Mouse (Mus musculus): ENCODE data around the gene Kcnk5. TPM values are rescaled to one million over a fixed set of nuclear protein-coding genes. Genes with fewer than 3 reads are reported as not detected.

Kcnk5 gene
- total and polyA plus RNA-seq, 3 experiments = 9.3 to 10.9 TPM; not detected in 1

GRCm38 (mm10) chr14:20162686-20163085 is 18.9 kb downstream of the Kcnk5 start:
- H3K36me3 ChIP-seq (ENCODE audit: control insufficient read depth in 1 of 2, insufficient read depth in 2 of 2, low read length in 2 of 2) = no peaks in the 10 kb centered on the region
- 0 out of 2 replicates have a peak, but pooled peaks cover 2% of the 10 kb centered on the region for H3K79me2 ChIP-seq (ENCODE audit: control insufficient read depth, insufficient read depth, low read length, poor library complexity)
- no peak overlapping the region for H3K4me3 ChIP-seq (ENCODE audit: control insufficient read depth in 1 of 2, insufficient read depth in 1 of 2, low read depth in 2 of 2, low read length in 2 of 2)
- H3K4me1 ChIP-seq (ENCODE audit: control insufficient read depth in 1 of 2, insufficient read depth in 2 of 2, low read length in 2 of 2) = no peaks in the 10 kb centered on the region
- no peak overlapping the region for H3K9ac ChIP-seq (ENCODE audit: control insufficient read depth, low read depth, low read length, poor library complexity, severe bottlenecking)
- DNase-seq (ENCODE audit: low read depth, low spot score) = no peak
- H3K27me3 ChIP-seq (ENCODE audit: control insufficient read depth in 1 of 2, insufficient read depth in 2 of 2, low read length in 2 of 2) = no peaks in the 10 kb centered on the region
- TF ChIP-seq E2F4 (IDR thresholded peaks at IDR 0.05; ENCODE audit: borderline replicate concordance, low read depth, low read length) (no peak), KAT2A (conservative IDR thresholded peaks at IDR 0.05; ENCODE audit: low read depth, low read length) (no peak), UBTF (IDR thresholded peaks at IDR 0.05; ENCODE audit: borderline replicate concordance, insufficient read depth, low read depth, low read length) (no peak), POLR2AphosphoS2 (IDR thresholded peaks at IDR 0.05; ENCODE audit: low read length) (no peak), ZMIZ1 (IDR thresholded peaks at IDR 0.05; ENCODE audit: low read depth, low read length) (no peak), HCFC1 (IDR thresholded peaks at IDR 0.05; ENCODE audit: low read depth, low read length) (no peak), GATA1 (IDR thresholded peaks at IDR 0.05; ENCODE audit: low read depth, low read length) (no peak), TBP (IDR thresholded peaks at IDR 0.05; ENCODE audit: low read depth, low read length) (no peak), CHD2 (IDR thresholded peaks at IDR 0.05; ENCODE audit: low read length) (no peak)
- H3K9me3 ChIP-seq (replicated peaks; ENCODE audit: insufficient read depth, low read length) = no peaks in the 10 kb centered on the region
- no peak overlapping the region for H3K27ac ChIP-seq (ENCODE audit: control insufficient read depth, low read depth, low read length)

- DNase-seq (ENCODE audit: low read depth, low spot score) = no peak
- Histone ChIP-seq H3K36me3 (ENCODE audit: control insufficient read depth in 1 of 2, insufficient read depth in 2 of 2, low read length in 2 of 2) (no peaks in the 10 kb centered on the region), H3K4me3 (ENCODE audit: control insufficient read depth in 1 of 2, insufficient read depth in 1 of 2, low read depth in 2 of 2, low read length in 2 of 2) (no peak overlapping the region), H3K79me2 (ENCODE audit: control insufficient read depth, insufficient read depth, low read length, poor library complexity) (0 out of 2 replicates have a peak, but pooled peaks cover 2% of the 10 kb centered on the region), H3K9ac (ENCODE audit: control insufficient read depth, low read depth, low read length, poor library complexity, severe bottlenecking) (no peak overlapping the region), H3K27ac (ENCODE audit: control insufficient read depth, low read depth, low read length) (no peak overlapping the region), H3K4me1 (ENCODE audit: control insufficient read depth in 1 of 2, insufficient read depth in 2 of 2, low read length in 2 of 2) (no peaks in the 10 kb centered on the region), H3K9me3 (replicated peaks; ENCODE audit: insufficient read depth, low read length) (no peaks in the 10 kb centered on the region), H3K27me3 (ENCODE audit: control insufficient read depth in 1 of 2, insufficient read depth in 2 of 2, low read length in 2 of 2) (no peaks in the 10 kb centered on the region)
- TF ChIP-seq MAFK (IDR thresholded peaks at IDR 0.05; ENCODE audit: borderline replicate concordance, low read depth, low read length) (no peak), CHD1 (IDR thresholded peaks at IDR 0.05; ENCODE audit: low read depth, low read length) (no peak), E2F4 (IDR thresholded peaks at IDR 0.05; ENCODE audit: borderline replicate concordance, low read depth, low read length) (no peak), MXI1 (IDR thresholded peaks at IDR 0.05; ENCODE audit: low read depth, low read length) (no peak), JUND (IDR thresholded peaks at IDR 0.05; ENCODE audit: low read depth, low read length) (no peak), TCF12 (IDR thresholded peaks at IDR 0.05; ENCODE audit: low read depth, low read length) (no peak), NRF1 (IDR thresholded peaks at IDR 0.05; ENCODE audit: insufficient read depth, low read depth, low read length, poor library complexity, severe bottlenecking) (no peak), TAL1 (IDR thresholded peaks at IDR 0.05; ENCODE audit: low read length) (no peak), POLR2AphosphoS2 (IDR thresholded peaks at IDR 0.05; ENCODE audit: low read length) (no peak), GATA1 (IDR thresholded peaks at IDR 0.05; ENCODE audit: low read depth, low read length) (no peak)
Observed at GRCm38 (mm10) chr14:20158727-20159681, 22.6 kb downstream of the Kcnk5 start.

Data from MEL (cell line).